Mouse (Mus musculus) lung, adult 2 months (tissue): ENCODE measurements around the gene Spon2. TPM values are rescaled to one million over a fixed set of nuclear protein-coding genes. Genes with fewer than 3 reads are reported as not detected.

Source experiments
- DNase-seq: peaks from one replicate; pipeline ENCODE4 v3.0.0; 2022
- H3K4me1 ChIP-seq: fragments of 200-500 bp; 2 replicates; pipeline ENCODE4 v1.6.1; 2011; ENCODE audit warnings: low read length; ENCODE audit not compliant: control insufficient read depth, insufficient read depth
- H3K4me3 ChIP-seq: fragments of 200-500 bp; replicated peaks from 2 replicates; pipeline ENCODE3; 2011; ENCODE audit warnings: low read depth, mild to moderate bottlenecking, control low read depth, low read length; ENCODE audit errors: extremely low read depth
- CTCF ChIP-seq: fragments of 200-500 bp; IDR thresholded peaks from 2 replicates; pipeline ENCODE4 v1.5.1; 2011; ENCODE audit warnings: mild to moderate bottlenecking, low read length, control low read depth; ENCODE audit not compliant: insufficient read depth
- POLR2A ChIP-seq: fragments of 200-500 bp; IDR thresholded peaks from 2 replicates; pipeline ENCODE4 v1.6.1; 2011; ENCODE audit warnings: low read depth, mild to moderate bottlenecking, control low read depth, low read length, borderline replicate concordance; ENCODE audit errors: extremely low read depth
- WGBS: fragments of 180-500 bp; shearing (Covaris S2); methylation state at CpG from one replicate; pipeline ENCODE4 v1.1.7; 2018; 5-methylcytosine and 5-hydroxymethylcytosine counted together
- polyA plus RNA-seq: library from polyadenylated mRNA; depleted of rRNA; stranded (reverse); fragments of >200 nt; gene quantifications from 2 replicates; pipeline ENCODE4 v1.2.3, GENCODE M21; 2012; rRNA removed

The Spon2 gene
- polyA plus RNA-seq, 1 experiment: 47.8 TPM

- WGBS: 85% methylated on average over 7 of the region's 7 CpGs
- TF ChIP-seq CTCF: no peak
Observed at GRCm38 (mm10) chr5:33206328-33206727, 11.9 kb downstream of the Spon2 start.

GRCm38 (mm10) chr5:33204284-33204683 lies 14.0 kb downstream of the Spon2 start:
- TF ChIP-seq CTCF (no peak), POLR2A (no peak)
- WGBS: 75% methylated on average over 7 of the region's 7 CpGs
- peaks cover 3% of the 10 kb centered on the region; the same call in 1 of the 2 replicates for H3K4me1 ChIP-seq
- no peak overlapping the region for H3K4me3 ChIP-seq
- DNase-seq: no peak

More at GRCm38 (mm10) chr5:33206328-33206727, 11.9 kb downstream of the Spon2 start:
- no peak overlapping the region for H3K4me3 ChIP-seq
- H3K4me1 ChIP-seq: peaks cover 3% of the 10 kb centered on the region; the same call in 1 of the 2 replicates
- no peak for DNase-seq

GRCm38 (mm10) chr5:33203691-33204242 lies 14.5 kb downstream of the Spon2 start:
- H3K4me3 ChIP-seq: no peak overlapping the region
- peaks cover 3% of the 10 kb centered on the region; the same call in 1 of the 2 replicates for H3K4me1 ChIP-seq
- 7% methylated on average over 9 of the region's 9 CpGs for WGBS
- peak; percentile 73 for DNase-seq
- TF ChIP-seq CTCF (peak; percentile 99), POLR2A (no peak)

- Histone ChIP-seq H3K4me1 (peaks cover 3% of the 10 kb centered on the region; the same call in 1 of the 2 replicates), H3K4me3 (no peak overlapping the region)
- TF ChIP-seq CTCF (no peak), POLR2A (no peak)
- WGBS: 69% methylated on average over 6 of the region's 6 CpGs
- DNase-seq: no peak
Observed at GRCm38 (mm10) chr5:33203171-33203565, 15.1 kb downstream of the Spon2 start.

GRCm38 (mm10) chr5:33202516-33203170 lies 15.6 kb downstream of the Spon2 start:
- TF ChIP-seq CTCF: no peak
- TF ChIP-seq POLR2A: no peak
- no peak overlapping the region for H3K4me3 ChIP-seq
- H3K4me1 ChIP-seq: peaks cover 3% of the 10 kb centered on the region; the same call in 1 of the 2 replicates
- no peak for DNase-seq
- 64% methylated on average over 13 of the region's 13 CpGs for WGBS

- 38% methylated on average over 13 of the region's 13 CpGs for WGBS
- no peak for DNase-seq
- Histone ChIP-seq H3K4me1 (peaks cover 3% of the 10 kb centered on the region; the same call in 1 of the 2 replicates), H3K4me3 (no peak overlapping the region)
- TF ChIP-seq POLR2A: no peak
- TF ChIP-seq CTCF: no peak
Observed at GRCm38 (mm10) chr5:33201697-33202096, 16.6 kb downstream of the Spon2 start.

GRCm38 (mm10) chr5:33200071-33200470 lies 18.2 kb downstream of the Spon2 start:
- no peak overlapping the region for H3K4me3 ChIP-seq
- no peak for DNase-seq
- H3K4me1 ChIP-seq: peaks cover 3% of the 10 kb centered on the region; the same call in 1 of the 2 replicates
- WGBS: 34% methylated on average over 1 of the region's 1 CpGs
- no peak for TF ChIP-seq POLR2A
- no peak for TF ChIP-seq CTCF

- Histone ChIP-seq H3K4me1 (no peaks in the 10 kb centered on the region), H3K4me3 (no peak overlapping the region)
- 56% methylated on average over 9 of the region's 9 CpGs for WGBS
- no peak for DNase-seq
- TF ChIP-seq POLR2A (no peak), CTCF (no peak)
Observed at GRCm38 (mm10) chr5:33195246-33195852, 22.9 kb downstream of the Spon2 start.

- DNase-seq: no peak
- no peak overlapping the region for H3K4me3 ChIP-seq
- H3K4me1 ChIP-seq: no peaks in the 10 kb centered on the region
- WGBS: 8% methylated on average over 7 of the region's 7 CpGs
- TF ChIP-seq POLR2A (no peak), CTCF (no peak)
Observed at GRCm38 (mm10) chr5:33193567-33193966, 24.7 kb downstream of the Spon2 start.

Other genes with a start within 250 kb of the Spon2 start
- 136 and 154 TPM in 2 replicates for gene Ywhah, start 199.6 kb downstream of the Spon2 start, polyA plus RNA-seq
- 1.8 and 2.5 TPM in 2 replicates for gene Slc5a1, start 114.2 kb downstream of the Spon2 start, polyA plus RNA-seq
- gene Ctbp1, start 56.5 kb upstream of the Spon2 start, polyA plus RNA-seq: 304 and 332 TPM in 2 replicates
- 97.4 and 114 TPM in 2 replicates for gene Maea, start 117.1 kb upstream of the Spon2 start, polyA plus RNA-seq
- gene Uvssa, start 160.1 kb upstream of the Spon2 start, polyA plus RNA-seq: 4.8 and 5.9 TPM in 2 replicates
- not detected in 2 replicates for gene Nkx1-1, start 215.5 kb upstream of the Spon2 start, polyA plus RNA-seq